Mouse (Mus musculus) heart, embryonic 15.5 days (tissue): ENCODE results near the gene Edem2. TPM values are rescaled to one million over a fixed set of nuclear protein-coding genes. Genes with fewer than 3 reads are reported as not detected.

Source experiments
- ATAC-seq: fragments of 200-750 bp; cut with Nextera tagmentation; replicated peaks from 2 replicates; pipeline ENCODE4 v1.8.0; 2017; ENCODE audit warnings: low read depth, moderate TSS enrichment; ENCODE audit not compliant: insufficient number of reproducible peaks, insufficient read depth, low FRiP score
- H3K27ac ChIP-seq: fragments of 300-500 bp; sonication (generic); 2 replicates; pipeline ENCODE4 v1.5.1; 2015; ENCODE audit warnings: mild to moderate bottlenecking, inconsistent platforms
- H3K27me3 ChIP-seq: fragments of 300-500 bp; sonication (generic); 2 replicates; pipeline ENCODE4 v1.6.1; 2015; ENCODE audit warnings: inconsistent platforms
- H3K36me3 ChIP-seq: fragments of 300-500 bp; sonication (generic); 2 replicates; pipeline ENCODE4 v1.6.1; 2015; ENCODE audit warnings: mild to moderate bottlenecking, inconsistent platforms
- H3K4me1 ChIP-seq: fragments of 300-500 bp; sonication (generic); replicated peaks from 2 replicates; pipeline ENCODE4 v1.6.1; 2015; ENCODE audit warnings: inconsistent platforms
- H3K4me2 ChIP-seq: fragments of 300-500 bp; sonication (generic); 2 replicates; pipeline ENCODE4 v1.6.1; 2015; ENCODE audit warnings: inconsistent platforms, mild to moderate bottlenecking, moderate library complexity
- H3K4me3 ChIP-seq: fragments of 300-500 bp; sonication (generic); 2 replicates; pipeline ENCODE4 v1.5.1; 2015; ENCODE audit warnings: mild to moderate bottlenecking, inconsistent platforms
- H3K9ac ChIP-seq: fragments of 300-500 bp; sonication (generic); 2 replicates; pipeline ENCODE4 v1.6.1; 2015; ENCODE audit warnings: mild to moderate bottlenecking, inconsistent platforms
- H3K9me3 ChIP-seq: fragments of 300-500 bp; sonication (generic); replicated peaks from 2 replicates; pipeline ENCODE4 v1.6.1; 2016; ENCODE audit warnings: inconsistent platforms
- WGBS: fragments of 180-500 bp; shearing (Covaris S2); methylation state at CpG from one replicate; pipeline ENCODE4 v1.1.7; 2015; ENCODE audit warnings: mixed read lengths; 5-methylcytosine and 5-hydroxymethylcytosine counted together
- polyA plus RNA-seq: library from polyadenylated mRNA; unstranded; fragments of >200 nt; fragmentation: Nextera tagmentation; extraction: Ambion mirVana; gene quantifications from 2 replicates; pipeline ENCODE4 v1.2.1, GENCODE M21; 2015

Gene Edem2
- polyA plus RNA-seq, 1 experiment from 2014 or later, result 20.3 TPM

DNA sequence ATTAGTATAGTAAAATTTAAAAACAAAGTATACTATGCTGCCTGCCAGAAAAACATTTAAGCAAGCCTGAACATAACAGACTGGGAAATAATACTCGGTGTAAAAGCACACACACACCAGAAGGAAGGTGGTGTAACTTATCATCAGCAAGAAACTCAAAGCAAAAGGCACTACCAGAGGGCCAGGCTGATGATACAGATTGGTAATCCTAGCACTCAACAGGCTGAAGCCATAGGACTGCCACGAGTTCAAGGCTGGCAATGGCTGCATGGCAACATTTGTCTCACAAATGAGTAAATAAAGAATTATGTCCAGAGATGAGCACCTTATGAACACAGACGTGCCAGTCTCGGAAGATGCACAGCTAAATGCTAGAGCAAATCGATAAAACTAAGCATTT lies 45.5 kb downstream of the Edem2 start:
- Histone ChIP-seq H3K4me3 (no peak overlapping the region), H3K27ac (no peak overlapping the region), H3K4me2 (no peak overlapping the region), H3K4me1 (peaks cover 3% of the 10 kb centered on the region; the same call in 1 of the 2 replicates), H3K36me3 (no peaks in the 10 kb centered on the region), H3K9me3 (no peaks in the 10 kb centered on the region), H3K9ac (no peak overlapping the region), H3K27me3 (no peaks in the 10 kb centered on the region)
- 90% methylated on average over 5 of the region's 5 CpGs for WGBS
- ATAC-seq, result no peak

DNA sequence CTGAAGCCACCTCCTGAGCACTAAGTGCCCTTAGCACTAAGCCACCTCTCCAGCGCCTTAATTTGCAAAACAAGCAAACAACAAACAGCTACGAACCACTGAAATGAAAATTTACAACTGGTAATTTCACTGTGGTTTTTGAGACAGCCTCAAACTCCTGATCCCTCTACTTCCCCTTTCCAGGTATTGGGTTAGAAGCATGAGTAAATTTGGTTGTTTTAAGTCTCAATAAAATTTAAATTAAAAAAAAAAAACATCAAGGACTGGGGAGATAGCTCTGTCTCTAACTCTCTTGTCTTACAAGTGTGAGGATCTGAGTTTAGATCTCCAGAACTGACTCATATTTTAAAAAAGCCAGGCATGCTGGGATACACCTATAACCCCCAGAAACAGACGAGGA lies 46.1 kb downstream of the Edem2 start:
- ATAC-seq, result no peak

DNA sequence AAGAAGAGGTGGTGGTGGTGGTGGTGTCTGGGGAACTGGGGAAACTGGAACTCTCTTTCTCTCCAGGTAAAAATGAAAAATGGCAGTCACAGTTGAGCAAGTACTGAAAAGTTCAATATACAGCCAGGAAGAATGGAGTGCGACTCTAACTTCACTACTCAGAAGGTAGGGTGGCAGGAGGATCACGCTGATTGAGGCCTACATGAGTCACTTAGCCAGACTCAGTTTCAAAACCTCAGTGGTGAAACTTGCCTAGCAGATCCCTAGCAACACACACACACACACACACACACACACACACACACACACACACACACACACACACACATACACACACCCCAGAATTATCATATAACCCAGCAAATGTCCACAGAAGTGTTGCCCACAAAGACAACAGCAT lies 47.4 kb downstream of the Edem2 start:
- Histone ChIP-seq H3K4me3 (no peak overlapping the region), H3K36me3 (no peaks in the 10 kb centered on the region), H3K4me1 (peaks cover 3% of the 10 kb centered on the region; the same call in 1 of the 2 replicates), H3K27me3 (no peaks in the 10 kb centered on the region), H3K9ac (no peak overlapping the region), H3K9me3 (no peaks in the 10 kb centered on the region), H3K4me2 (no peak overlapping the region), H3K27ac (no peak overlapping the region)
- no peak for ATAC-seq
- 86% methylated on average over 2 of the region's 2 CpGs for WGBS

More for the DNA sequence above, 46.1 kb downstream of the Edem2 start:
- Histone ChIP-seq H3K36me3 (no peaks in the 10 kb centered on the region), H3K9ac (no peak overlapping the region), H3K4me2 (no peak overlapping the region), H3K4me1 (peaks cover 3% of the 10 kb centered on the region; the same call in 1 of the 2 replicates), H3K27me3 (no peaks in the 10 kb centered on the region), H3K9me3 (no peaks in the 10 kb centered on the region), H3K4me3 (no peak overlapping the region), H3K27ac (no peak overlapping the region)
- WGBS, result 68% methylated on average over 3 of the region's 3 CpGs

DNA sequence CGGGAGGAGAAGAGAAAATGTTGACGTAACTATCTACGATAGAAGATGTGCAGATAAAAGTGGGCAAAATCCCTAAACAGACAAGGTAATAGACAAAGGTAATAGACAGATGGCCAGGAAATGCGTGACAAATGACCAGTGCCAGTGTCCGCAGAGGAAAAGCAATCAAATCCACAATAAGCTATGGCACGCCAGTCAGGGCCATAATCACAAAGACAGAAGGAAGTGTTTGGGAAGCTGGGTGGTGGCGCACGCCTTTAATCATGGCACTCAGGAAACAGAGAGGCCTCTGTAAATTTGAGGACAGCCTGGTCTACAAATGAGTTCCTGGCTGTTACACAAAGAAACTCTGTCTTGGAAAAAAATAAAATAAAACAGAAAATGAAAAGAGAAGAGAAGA lies 48.1 kb downstream of the Edem2 start:
- no peaks in the 10 kb centered on the region for H3K4me1 ChIP-seq
- H3K9me3 ChIP-seq, result no peaks in the 10 kb centered on the region
- H3K4me3 ChIP-seq, result no peak overlapping the region
- 69% methylated on average over 8 of the region's 8 CpGs for WGBS
- H3K27me3 ChIP-seq, result no peaks in the 10 kb centered on the region
- H3K4me2 ChIP-seq, result no peak overlapping the region
- H3K27ac ChIP-seq, result no peak overlapping the region
- H3K36me3 ChIP-seq, result no peaks in the 10 kb centered on the region
- no peak for ATAC-seq
- H3K9ac ChIP-seq, result no peak overlapping the region

DNA sequence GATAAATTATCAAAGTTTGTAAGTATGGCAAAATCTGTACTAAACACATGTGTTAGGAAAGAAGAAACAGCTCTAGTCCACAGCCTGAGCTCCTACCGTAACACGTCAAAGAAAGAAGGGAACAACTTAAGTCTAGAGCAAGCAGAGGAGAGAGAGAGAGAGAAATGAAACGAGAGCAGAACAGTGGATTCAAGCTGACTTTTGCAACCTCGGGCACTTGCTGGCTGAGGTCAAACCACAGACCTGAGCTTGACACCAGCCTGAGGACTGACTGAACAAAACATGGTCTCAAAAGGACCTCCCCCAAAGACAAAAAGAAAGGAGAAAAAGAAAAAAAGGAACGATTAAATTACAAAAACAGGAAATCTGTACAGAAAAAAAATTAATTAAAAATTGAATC lies 48.7 kb downstream of the Edem2 start:
- 66% methylated on average over 5 of the region's 5 CpGs for WGBS

DNA sequence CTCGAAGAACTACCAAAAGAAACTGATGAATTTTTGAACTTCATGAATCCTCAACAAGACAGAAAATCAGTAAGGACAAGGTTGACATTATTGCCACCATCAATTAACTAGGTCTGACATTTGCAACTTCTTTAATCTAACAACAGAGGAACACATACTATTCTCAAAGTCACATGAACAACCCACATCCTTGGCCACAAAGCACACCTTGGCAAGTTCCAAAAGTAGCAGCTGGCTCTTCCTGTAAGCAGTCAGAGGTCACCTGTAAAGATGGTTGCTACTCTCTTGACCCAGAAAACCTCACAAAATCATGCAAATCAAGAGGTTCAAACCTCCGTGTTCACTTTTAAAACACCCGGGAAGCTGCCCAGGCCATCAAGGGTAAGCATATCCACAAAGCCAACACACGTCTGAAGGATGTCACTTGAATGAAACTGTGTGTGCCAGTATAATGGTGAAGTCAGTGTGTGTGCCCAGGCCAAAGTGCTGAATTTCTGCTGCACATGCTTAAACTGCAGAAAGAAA lies 49.6 kb downstream of the Edem2 start:
- Histone ChIP-seq H3K9ac (no peak overlapping the region), H3K27ac (no peak overlapping the region)
- 80% methylated on average over 4 of the region's 4 CpGs for WGBS

More for the DNA sequence above, 48.7 kb downstream of the Edem2 start:
- no peak overlapping the region for H3K4me2 ChIP-seq
- H3K4me3 ChIP-seq, result no peak overlapping the region
- H3K27ac ChIP-seq, result no peak overlapping the region
- no peak overlapping the region for H3K9ac ChIP-seq
- H3K27me3 ChIP-seq, result no peaks in the 10 kb centered on the region
- no peaks in the 10 kb centered on the region for H3K4me1 ChIP-seq
- no peaks in the 10 kb centered on the region for H3K9me3 ChIP-seq
- no peak for ATAC-seq
- no peaks in the 10 kb centered on the region for H3K36me3 ChIP-seq

DNA sequence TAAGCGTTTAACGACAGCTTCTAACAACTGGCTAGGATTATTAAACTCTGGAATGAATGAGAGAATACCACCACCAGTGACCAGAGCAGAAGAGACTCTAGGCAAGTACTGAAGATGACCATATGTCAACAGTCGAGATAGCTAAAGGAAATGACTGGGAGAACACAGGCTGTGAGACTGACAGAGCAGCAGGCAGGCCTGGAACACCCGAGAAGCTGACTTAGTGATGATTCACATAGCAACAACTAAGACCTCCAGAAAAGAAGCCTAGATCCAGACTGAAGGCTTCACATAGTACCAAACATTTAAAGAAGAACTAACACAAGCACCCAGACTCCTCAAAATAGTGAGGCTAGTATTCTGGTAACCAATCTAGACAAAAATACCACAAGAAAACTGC lies 54.2 kb downstream of the Edem2 start:
- Histone ChIP-seq H3K9ac (no peak overlapping the region), H3K4me1 (0 out of 2 replicates have a peak, but pooled peaks cover 2% of the 10 kb centered on the region), H3K4me3 (no peak overlapping the region), H3K9me3 (no peaks in the 10 kb centered on the region), H3K36me3 (peaks cover 23% of the 10 kb centered on the region), H3K4me2 (no peak overlapping the region), H3K27me3 (no peaks in the 10 kb centered on the region), H3K27ac (no peak overlapping the region)
- 58% methylated on average over 4 of the region's 4 CpGs for WGBS
- no peak for ATAC-seq

More for the DNA sequence above, 49.6 kb downstream of the Edem2 start:
- Histone ChIP-seq H3K9me3 (no peaks in the 10 kb centered on the region), H3K4me3 (no peak overlapping the region), H3K27me3 (no peaks in the 10 kb centered on the region), H3K4me2 (no peak overlapping the region), H3K4me1 (no peaks in the 10 kb centered on the region), H3K36me3 (no peaks in the 10 kb centered on the region)
- ATAC-seq, result no peak

DNA sequence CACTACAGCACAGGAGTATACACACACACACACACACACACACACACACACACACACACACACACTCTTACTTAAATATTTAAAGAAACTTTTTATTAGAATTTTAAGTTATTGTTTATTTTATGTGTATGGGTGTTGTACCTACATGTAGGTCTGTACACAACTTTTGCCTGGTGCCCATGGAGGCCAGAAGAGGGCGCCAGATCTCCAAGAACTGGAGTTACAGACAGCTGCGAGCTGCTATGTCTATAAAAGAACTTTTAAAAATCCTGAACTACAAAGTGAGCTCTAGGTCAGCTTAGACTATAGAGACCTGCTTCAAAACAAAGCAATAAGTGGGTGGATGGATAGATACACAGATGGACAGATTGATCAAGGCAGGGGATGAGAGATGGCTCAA lies 55.7 kb downstream of the Edem2 start:
- 44% methylated on average over 2 of the region's 2 CpGs for WGBS
- ATAC-seq, result no peak
- H3K4me1 ChIP-seq, result 0 out of 2 replicates have a peak, but pooled peaks cover 2% of the 10 kb centered on the region

DNA sequence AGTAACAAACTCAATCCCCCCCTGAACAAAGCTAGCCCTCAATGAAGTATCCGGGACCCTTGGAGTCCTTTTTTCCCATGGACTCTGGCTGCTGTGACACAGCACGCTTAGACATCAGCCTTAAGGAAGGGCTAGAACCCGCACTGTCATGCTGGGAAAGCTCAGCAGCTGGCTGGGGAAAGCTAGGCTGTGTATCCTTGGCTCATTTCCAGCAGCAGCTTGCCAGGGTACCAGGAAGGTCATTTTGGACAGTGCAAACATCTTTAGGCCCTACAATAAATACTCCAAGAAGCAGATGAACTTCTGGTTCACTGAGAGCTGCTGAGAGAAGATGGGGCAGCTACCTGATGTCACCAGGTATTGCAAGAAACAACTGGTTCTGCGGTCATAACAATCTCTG lies 58.0 kb downstream of the Edem2 start:
- Histone ChIP-seq H3K36me3 (peaks cover 36% of the 10 kb centered on the region), H3K9ac (no peak overlapping the region), H3K27ac (no peak overlapping the region), H3K4me2 (no peak overlapping the region), H3K4me1 (0 out of 2 replicates have a peak, but pooled peaks cover 2% of the 10 kb centered on the region), H3K9me3 (no peaks in the 10 kb centered on the region), H3K4me3 (no peak overlapping the region), H3K27me3 (no peaks in the 10 kb centered on the region)
- WGBS, result 66% methylated on average over 4 of the region's 4 CpGs
- ATAC-seq, result no peak

More for the DNA sequence above, 55.7 kb downstream of the Edem2 start:
- H3K36me3 ChIP-seq, result peaks cover 23% of the 10 kb centered on the region
- H3K27me3 ChIP-seq, result no peaks in the 10 kb centered on the region
- no peak overlapping the region for H3K4me3 ChIP-seq
- no peak overlapping the region for H3K27ac ChIP-seq
- no peak overlapping the region for H3K4me2 ChIP-seq
- no peak overlapping the region for H3K9ac ChIP-seq
- no peaks in the 10 kb centered on the region for H3K9me3 ChIP-seq

DNA sequence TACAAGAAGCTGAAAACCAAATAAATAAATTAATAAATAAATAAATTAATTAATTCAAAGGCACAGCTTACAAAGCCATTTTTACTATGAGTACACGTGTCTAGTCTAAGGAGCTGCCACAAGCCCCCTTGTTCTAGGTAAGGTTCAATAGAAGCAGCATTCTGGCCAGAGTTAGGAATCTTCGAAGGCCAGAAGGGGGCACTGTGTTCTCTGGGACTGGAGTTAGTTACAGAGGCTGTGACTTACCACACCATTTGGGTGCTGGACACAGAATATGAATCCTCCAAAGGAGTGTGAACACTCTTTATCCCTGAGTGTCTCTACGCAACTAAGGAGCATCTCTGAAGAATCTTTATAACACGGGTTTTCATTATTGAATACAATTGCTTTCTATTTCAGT lies 60.8 kb downstream of the Edem2 start:
- H3K9ac ChIP-seq, result no peak overlapping the region
- peaks cover 56% of the 10 kb centered on the region for H3K36me3 ChIP-seq
- no peak overlapping the region for H3K27ac ChIP-seq
- no peak overlapping the region for H3K4me2 ChIP-seq
- no peak for ATAC-seq
- H3K4me3 ChIP-seq, result no peak overlapping the region
- 80% methylated on average over 4 of the region's 4 CpGs for WGBS
- H3K9me3 ChIP-seq, result no peaks in the 10 kb centered on the region
- H3K4me1 ChIP-seq, result 0 out of 2 replicates have a peak, but pooled peaks cover 2% of the 10 kb centered on the region
- no peaks in the 10 kb centered on the region for H3K27me3 ChIP-seq

DNA sequence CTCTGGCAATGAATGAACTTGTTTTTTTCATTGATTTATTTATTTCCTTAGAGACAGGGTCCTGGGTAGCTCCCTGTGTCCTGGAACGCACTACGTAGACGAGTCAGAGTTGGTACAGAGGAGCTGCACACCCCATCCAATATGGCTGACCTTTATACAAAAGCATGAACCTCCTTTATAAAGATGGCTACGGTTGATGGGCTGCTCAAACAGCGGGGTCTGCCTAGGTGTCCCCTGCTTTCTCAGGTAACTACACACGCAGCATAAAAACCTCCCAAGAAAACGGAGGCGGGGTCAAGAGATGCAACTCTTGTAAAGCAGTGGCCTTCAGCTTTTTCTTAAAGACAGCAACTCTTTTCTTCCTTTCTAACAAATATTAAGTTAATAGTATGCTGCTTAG lies 61.4 kb downstream of the Edem2 start:
- Histone ChIP-seq H3K27me3 (no peaks in the 10 kb centered on the region), H3K9me3 (no peaks in the 10 kb centered on the region), H3K4me1 (0 out of 2 replicates have a peak, but pooled peaks cover 2% of the 10 kb centered on the region), H3K4me3 (no peak overlapping the region), H3K4me2 (no peak overlapping the region), H3K36me3 (peaks cover 58% of the 10 kb centered on the region), H3K27ac (no peak overlapping the region), H3K9ac (no peak overlapping the region)
- no peak for ATAC-seq
- 97% methylated on average over 8 of the region's 8 CpGs for WGBS

DNA sequence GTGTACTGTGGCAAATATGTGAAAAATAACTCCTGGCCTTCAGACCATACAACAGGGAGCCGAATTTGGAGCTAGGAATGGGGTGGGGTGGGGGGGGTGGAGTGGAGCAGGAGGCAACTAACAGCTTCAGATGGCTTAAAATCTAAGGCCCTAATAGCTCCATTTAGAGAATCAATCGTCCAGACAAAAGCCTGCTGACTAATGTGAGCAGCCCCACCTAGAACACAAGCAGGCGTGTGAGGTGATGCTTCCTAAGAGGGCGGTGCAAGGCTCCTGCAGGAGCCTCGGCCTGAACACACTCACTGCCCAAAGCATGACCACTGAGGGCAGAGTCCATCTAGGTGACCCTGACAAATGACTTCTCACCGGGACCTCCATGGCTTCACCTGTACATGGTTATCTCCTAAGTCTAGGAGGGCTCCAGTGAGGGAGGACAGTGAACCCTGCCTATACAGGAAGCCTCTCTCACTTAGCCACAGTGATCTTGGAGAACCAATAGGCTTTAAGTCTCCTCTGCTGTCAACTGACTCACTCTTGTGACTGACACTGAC lies 65.3 kb downstream of the Edem2 start:
- Histone ChIP-seq H3K27me3 (no peaks in the 10 kb centered on the region), H3K4me2 (no peak overlapping the region), H3K36me3 (peaks cover 59% of the 10 kb centered on the region), H3K9me3 (no peaks in the 10 kb centered on the region), H3K27ac (no peak overlapping the region), H3K4me3 (no peak overlapping the region), H3K4me1 (no peaks in the 10 kb centered on the region), H3K9ac (no peak overlapping the region)
- ATAC-seq, result no peak
- 74% methylated on average over 6 of the region's 6 CpGs for WGBS
